Mouse (Mus musculus) limb, embryonic 14.5 days (tissue): ENCODE results near the gene Atg2a. TPM values are rescaled to one million over a fixed set of nuclear protein-coding genes. Genes with fewer than 3 reads are reported as not detected.
A peak's percentile ranks its signal among the peaks of the same experiment; 100 is the strongest.

ENCODE experiments used
- ATAC-seq: fragments of 200-750 bp; cut with Nextera tagmentation; 2 replicates; pipeline ENCODE4 v1.8.0; 2017; ENCODE audit warnings: low read depth, moderate number of reproducible peaks, moderate TSS enrichment; ENCODE audit not compliant: low FRiP score
- DNase-seq: peaks from one replicate; pipeline ENCODE4 v3.0.0-alpha.2; 2015; ENCODE audit warnings: low spot score
- H3K27ac ChIP-seq: fragments of 300-500 bp; sonication (generic); replicated peaks from 2 replicates; pipeline ENCODE4 v1.5.1; 2014; ENCODE audit warnings: low read depth, mild to moderate bottlenecking, low read length, moderate library complexity, mixed read lengths
- H3K27me3 ChIP-seq: fragments of 300-500 bp; sonication (generic); 2 replicates; pipeline ENCODE4 v1.6.1; 2014; ENCODE audit warnings: low read length, mixed read lengths; ENCODE audit not compliant: control insufficient read depth, insufficient read depth
- H3K36me3 ChIP-seq: fragments of 300-500 bp; sonication (generic); 2 replicates; pipeline ENCODE4 v1.6.1; 2014; ENCODE audit warnings: mild to moderate bottlenecking, low read length, moderate library complexity, mixed read lengths; ENCODE audit not compliant: control insufficient read depth, insufficient read depth
- H3K4me1 ChIP-seq: fragments of 300-500 bp; sonication (generic); 2 replicates; pipeline ENCODE4 v1.6.1; 2014; ENCODE audit warnings: antibody characterized with exemption, low read length, mixed read lengths; ENCODE audit not compliant: control insufficient read depth, insufficient read depth
- H3K4me2 ChIP-seq: fragments of 300-500 bp; sonication (generic); replicated peaks from 2 replicates; pipeline ENCODE4 v1.6.1; 2014; ENCODE audit warnings: low read depth, mild to moderate bottlenecking, low read length, moderate library complexity; ENCODE audit not compliant: severe bottlenecking
- H3K4me3 ChIP-seq: fragments of 300-500 bp; sonication (generic); replicated peaks from 2 replicates; pipeline ENCODE4 v1.5.1; 2014; ENCODE audit warnings: low read length
- H3K9ac ChIP-seq: fragments of 300-500 bp; sonication (generic); 2 replicates; pipeline ENCODE4 v1.6.1; 2014; ENCODE audit warnings: mild to moderate bottlenecking, low read depth, low read length, moderate library complexity; ENCODE audit not compliant: severe bottlenecking
- H3K9me3 ChIP-seq: fragments of 300-500 bp; sonication (generic); 2 replicates; pipeline ENCODE4 v1.6.1; 2016; ENCODE audit warnings: low read length; ENCODE audit not compliant: control insufficient read depth
- POLR2A ChIP-seq: fragments of 200-500 bp; IDR thresholded peaks from 2 replicates; pipeline ENCODE4 v1.8.0; 2012; ENCODE audit warnings: inconsistent platforms, mild to moderate bottlenecking, moderate library complexity, borderline replicate concordance; ENCODE audit not compliant: insufficient read depth, insufficient read length; ENCODE audit errors: extremely low read depth
- WGBS: fragments of 180-500 bp; shearing (Covaris S2); extraction: QIAGEN DNeasy Blood & Tissue Kit; methylation state at CpG from one replicate; pipeline ENCODE4 v1.1.7; 2014; 5-methylcytosine and 5-hydroxymethylcytosine counted together
- polyA plus RNA-seq, 2 experiments: library from polyadenylated mRNA; depleted of rRNA in 1 of 2; stranded (reverse) in 1 of 2; unstranded in 1 of 2; fragments of >200 nt; fragmentation: Nextera tagmentation in 1 of 2; extraction: Ambion mirVana in 1 of 2; gene quantifications; 2 replicates each; pipeline versions ENCODE4 v1.2.1 to v1.2.3; 2012 to 2014

Gene Atg2a
- polyA plus RNA-seq, 2 experiments: 10.6 to 18.3 TPM

GRCm38 (mm10) chr19:6240136-6240535 is 1.3 kb upstream of the Atg2a start:
- H3K4me2 ChIP-seq: no peak overlapping the region
- peaks cover 8% of the 10 kb centered on the region for H3K4me1 ChIP-seq
- no peak overlapping the region for H3K27ac ChIP-seq
- no peak for DNase-seq
- H3K4me3 ChIP-seq: no peak overlapping the region
- WGBS: 62% methylated on average over 1 of the region's 1 CpGs
- peaks cover 13% of the 10 kb centered on the region; the same call in 1 of the 2 replicates for H3K36me3 ChIP-seq
- ATAC-seq: no peak
- no peak overlapping the region for H3K9ac ChIP-seq
- no peaks in the 10 kb centered on the region for H3K27me3 ChIP-seq
- H3K9me3 ChIP-seq: no peaks in the 10 kb centered on the region
- TF ChIP-seq POLR2A: no peak

GRCm38 (mm10) chr19:6240725-6241124 is 743 bp upstream of the Atg2a start:
- DNase-seq: no peak
- H3K27ac ChIP-seq: peak overlapping the region; percentile 44; the same call in 1 of the 2 replicates
- H3K4me3 ChIP-seq: peak overlapping the region; percentile 60
- H3K4me1 ChIP-seq: peaks cover 7% of the 10 kb centered on the region
- no peak for ATAC-seq
- no peaks in the 10 kb centered on the region for H3K9me3 ChIP-seq
- peak overlapping the region; percentile 20; the same call in 1 of the 2 replicates for H3K4me2 ChIP-seq
- TF ChIP-seq POLR2A: no peak
- H3K36me3 ChIP-seq: peaks cover 17% of the 10 kb centered on the region; the same call in 1 of the 2 replicates
- 34% methylated on average over 5 of the region's 5 CpGs for WGBS
- no peak overlapping the region for H3K9ac ChIP-seq
- no peaks in the 10 kb centered on the region for H3K27me3 ChIP-seq

GRCm38 (mm10) chr19:6242281-6242680 is 813 bp downstream of the Atg2a start:
- peaks cover 29% of the 10 kb centered on the region for H3K36me3 ChIP-seq
- DNase-seq (peak; percentile 12), ATAC-seq (no peak)
- peak overlapping the region; percentile 58 for H3K4me2 ChIP-seq
- H3K9me3 ChIP-seq: no peaks in the 10 kb centered on the region
- no peak for TF ChIP-seq POLR2A
- H3K27ac ChIP-seq: no peak overlapping the region
- WGBS: 0% methylated on average over 4 of the region's 4 CpGs
- H3K27me3 ChIP-seq: no peaks in the 10 kb centered on the region
- H3K4me1 ChIP-seq: peaks cover 7% of the 10 kb centered on the region
- peak overlapping the region; percentile 62 for H3K9ac ChIP-seq
- H3K4me3 ChIP-seq: peak overlapping the region; percentile 60

DNA sequence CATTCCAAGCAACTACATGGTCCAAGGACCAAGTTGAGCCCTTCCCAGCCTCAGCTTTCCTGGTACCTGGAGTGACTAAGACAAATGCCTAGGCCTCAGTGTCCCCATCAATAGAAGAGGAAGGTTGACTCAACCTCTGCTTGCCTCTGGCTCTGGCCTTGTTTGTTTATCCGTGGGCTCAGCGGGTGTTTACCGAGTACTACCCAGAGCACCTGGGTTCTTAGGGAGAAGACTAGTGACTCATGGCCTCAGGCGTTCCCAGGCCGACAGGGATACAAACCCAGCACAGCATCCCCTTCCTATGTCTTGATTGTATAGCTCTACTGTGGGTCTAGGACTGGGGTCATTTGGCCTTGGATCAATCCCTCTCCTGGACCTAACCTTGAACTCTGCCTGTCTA is 1.8 kb downstream of the Atg2a start:
- ATAC-seq (no peak), DNase-seq (no peak)
- no peak overlapping the region for H3K27ac ChIP-seq
- no peaks in the 10 kb centered on the region for H3K9me3 ChIP-seq
- WGBS: 89% methylated on average over 5 of the region's 5 CpGs
- no peaks in the 10 kb centered on the region for H3K27me3 ChIP-seq
- no peak overlapping the region for H3K4me3 ChIP-seq
- H3K4me2 ChIP-seq: no peak overlapping the region
- H3K4me1 ChIP-seq: peaks cover 7% of the 10 kb centered on the region
- peaks cover 39% of the 10 kb centered on the region for H3K36me3 ChIP-seq
- no peak for TF ChIP-seq POLR2A
- no peak overlapping the region for H3K9ac ChIP-seq

DNA sequence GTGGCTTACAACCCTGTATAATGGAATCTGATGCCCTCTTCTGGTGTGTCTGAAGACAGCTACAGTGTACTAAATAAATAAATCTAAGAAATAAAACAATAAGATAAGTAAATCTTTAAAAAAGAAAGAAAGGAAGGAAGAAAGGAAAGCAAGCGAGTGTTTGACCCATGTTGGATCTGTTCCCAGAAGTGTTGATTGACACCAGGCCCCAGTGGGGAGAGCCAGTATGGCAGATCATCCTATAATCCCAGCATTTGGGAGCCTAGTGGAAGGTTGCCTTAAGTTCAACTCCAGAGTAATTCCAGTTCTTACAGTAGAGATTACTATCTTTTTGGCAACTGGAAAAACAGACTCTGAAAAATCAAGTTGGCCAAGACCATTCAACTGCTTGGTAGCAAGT is 4.3 kb downstream of the Atg2a start:
- Histone ChIP-seq H3K27me3 (no peaks in the 10 kb centered on the region), H3K9ac (no peak overlapping the region), H3K4me3 (no peak overlapping the region), H3K36me3 (peaks cover 53% of the 10 kb centered on the region), H3K4me1 (peaks cover 7% of the 10 kb centered on the region), H3K9me3 (no peaks in the 10 kb centered on the region), H3K27ac (no peak overlapping the region), H3K4me2 (no peak overlapping the region)
- no peak for ATAC-seq
- no peak for TF ChIP-seq POLR2A
- 85% methylated on average over 1 of the region's 1 CpGs for WGBS
- DNase-seq: no peak
